Mouse (Mus musculus): ENCODE results near the gene Rpusd4.

DNA sequence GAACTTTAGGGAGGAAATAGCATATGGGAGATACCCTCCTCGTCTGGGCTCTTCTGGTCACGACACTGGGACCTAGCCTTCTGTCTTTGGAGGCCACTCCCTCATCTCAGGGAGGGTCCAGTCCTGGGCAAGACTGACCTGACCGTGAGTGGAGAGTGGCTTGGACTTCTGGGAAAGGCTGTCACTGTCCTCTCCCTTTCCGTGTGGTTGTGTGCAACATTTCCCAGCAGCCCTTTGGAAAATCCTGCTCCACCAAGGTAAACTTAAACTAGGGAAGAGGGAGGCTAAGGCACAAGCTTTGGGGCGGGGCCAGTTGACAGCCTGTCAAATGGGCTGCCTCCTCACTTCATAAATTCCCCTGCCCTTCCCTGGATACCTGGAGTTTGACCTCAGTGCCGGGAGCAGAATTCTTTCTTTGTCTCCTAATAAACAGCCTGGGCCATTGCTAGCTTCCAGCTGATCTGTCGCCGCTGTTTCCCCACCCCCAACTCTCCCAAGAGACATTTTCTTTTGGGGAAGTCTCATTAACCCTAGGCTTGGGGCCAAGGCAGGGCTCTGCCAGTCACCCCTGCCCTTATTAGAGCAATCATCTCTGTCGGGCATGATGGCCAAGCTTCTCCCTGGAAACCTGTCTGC lies 51.0 kb downstream of the Rpusd4 start:
- no peak for TF ChIP-seq CTCF (IDR thresholded peaks at IDR 0.05; ENCODE audit: low read depth)
- TF ChIP-seq EP300 (IDR thresholded peaks at IDR 0.05; ENCODE audit: low read depth), result no peak

All from heart, postnatal 0 days (tissue).